Mouse (Mus musculus): Measurements from ENCODE around the gene Tmem233.

Tmem233 gene

DNA sequence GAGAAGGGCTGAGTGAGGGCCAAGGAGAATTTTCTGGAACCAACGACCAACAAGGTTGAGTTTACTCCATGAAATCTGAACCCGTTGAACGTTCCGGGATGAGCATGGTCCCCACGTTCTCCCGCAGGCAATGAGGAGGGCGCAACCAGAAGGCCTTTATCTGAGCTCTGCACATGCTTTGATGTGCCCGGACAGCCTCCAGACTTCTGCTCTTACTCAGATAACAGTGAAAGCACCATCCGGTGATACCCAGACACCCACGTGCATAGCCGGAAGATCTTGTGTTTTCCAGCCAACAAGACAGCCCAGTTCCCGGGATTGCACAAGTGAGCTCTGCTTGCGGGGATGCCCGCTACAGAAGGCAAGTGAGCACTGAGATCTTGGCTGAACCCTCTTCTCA, 56.5 kb downstream of the Tmem233 start:
- DNase-seq: no peak

- DNase-seq: no peak
Observed at GRCm38 (mm10) chr5:116026107-116026506, 56.9 kb downstream of the Tmem233 start.

GRCm38 (mm10) chr5:116024327-116024739, 58.7 kb downstream of the Tmem233 start, which contains the start of gene Prkab1:
Prkab1 (minus strand) TSS chr5:116024508.
- DNase-seq: peak; percentile 90 to 95

GRCm38 (mm10) chr5:116023821-116024284, 59.2 kb downstream of the Tmem233 start:
- DNase-seq: no peak

DNA sequence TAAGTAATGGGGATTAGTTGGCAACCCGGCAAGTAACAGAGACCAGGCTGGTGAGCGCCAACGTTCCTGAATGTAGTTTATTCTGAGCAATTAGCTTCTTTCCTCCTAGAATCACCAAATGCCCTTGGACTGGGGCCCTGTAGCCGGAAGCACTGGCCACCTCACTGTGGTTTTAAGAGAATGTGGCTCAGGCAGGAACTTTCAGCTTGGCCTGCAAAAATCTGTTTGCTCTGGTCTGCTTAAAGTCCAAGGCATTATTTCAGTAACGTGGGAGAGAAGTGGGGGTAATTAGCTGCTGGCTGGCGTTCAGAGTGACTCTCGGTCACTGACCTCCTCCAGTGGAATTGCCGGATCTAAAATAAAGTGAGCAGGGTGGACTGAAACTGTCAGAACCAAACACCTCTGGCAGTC, 59.8 kb downstream of the Tmem233 start:
- no peak for DNase-seq

- no peak for DNase-seq
Observed at GRCm38 (mm10) chr5:116022658-116023200, 60.3 kb downstream of the Tmem233 start.

- no peak for DNase-seq
Observed at GRCm38 (mm10) chr5:116022131-116022530, 60.9 kb downstream of the Tmem233 start.

DNA sequence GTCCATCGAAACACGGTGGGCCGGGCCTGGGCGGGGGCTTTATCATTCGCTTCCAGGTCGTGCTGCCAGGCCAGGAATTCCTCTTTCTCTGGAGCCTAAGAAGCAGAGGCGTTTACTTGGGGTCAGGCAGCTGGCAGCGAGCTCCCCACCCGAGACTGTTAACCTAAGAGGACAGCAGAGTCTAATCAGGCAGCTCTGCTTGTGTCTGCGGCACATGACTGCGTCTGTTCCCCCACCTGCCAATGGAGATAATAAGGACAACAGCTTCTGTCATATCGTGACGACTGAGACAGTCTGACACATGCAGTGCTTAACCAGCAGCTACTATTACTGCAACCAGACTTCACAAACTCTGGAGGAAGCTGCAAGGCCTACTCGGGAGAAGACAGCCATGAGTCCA, 61.5 kb downstream of the Tmem233 start:
- no peak for DNase-seq

GRCm38 (mm10) chr5:116019371-116019770, 63.7 kb downstream of the Tmem233 start:
- no peak for DNase-seq

GRCm38 (mm10) chr5:116018784-116019183, 64.3 kb downstream of the Tmem233 start:
- no peak for DNase-seq

GRCm38 (mm10) chr5:116018196-116018595, 64.8 kb downstream of the Tmem233 start:
- no peak for DNase-seq

DNA sequence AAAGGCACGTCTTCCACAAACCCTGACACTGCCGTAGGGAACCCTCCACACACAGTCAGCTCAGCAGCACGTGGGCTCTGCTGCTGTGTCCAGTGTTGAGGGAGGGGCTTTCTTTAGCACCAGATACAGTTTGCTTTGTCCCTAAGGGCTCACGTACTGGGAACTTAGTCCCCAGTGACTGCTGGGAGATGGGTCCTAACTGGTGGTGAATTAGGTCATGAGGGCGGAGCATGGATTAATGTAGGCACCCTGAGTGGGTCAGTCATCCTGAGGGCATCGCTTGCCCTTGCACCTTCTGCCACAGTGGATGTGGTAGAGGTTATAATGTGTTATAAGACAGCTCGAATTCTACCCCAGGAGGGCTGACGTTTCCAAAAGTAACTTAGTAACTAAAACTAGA, 65.7 kb downstream of the Tmem233 start:
- no peak for DNase-seq

DNA sequence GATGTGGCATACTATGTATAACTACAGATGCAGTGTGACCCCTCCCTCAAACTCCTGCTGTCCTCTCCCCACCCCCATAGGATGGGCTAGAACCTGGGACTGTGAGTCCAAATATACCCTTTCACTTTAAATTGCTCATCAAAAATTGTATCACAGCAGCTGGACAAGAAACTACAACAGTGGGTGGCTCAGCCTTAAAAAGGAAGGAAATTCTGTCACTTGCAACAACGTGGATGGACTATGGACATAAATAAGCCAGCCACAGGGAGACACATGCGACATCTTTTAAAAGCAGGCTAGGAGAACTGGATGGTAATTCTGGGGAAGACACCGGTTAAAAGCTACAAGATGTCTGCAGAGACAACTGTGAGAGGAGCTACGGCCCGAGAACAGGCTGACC, 66.5 kb downstream of the Tmem233 start:
- no peak for DNase-seq

GRCm38 (mm10) chr5:116014237-116014636, 68.8 kb downstream of the Tmem233 start:
- DNase-seq: no peak

- no peak for DNase-seq
Observed at GRCm38 (mm10) chr5:116013821-116014220, 69.2 kb downstream of the Tmem233 start.

- DNase-seq: no peak
Observed at GRCm38 (mm10) chr5:116012503-116012902, 70.5 kb downstream of the Tmem233 start.

DNA sequence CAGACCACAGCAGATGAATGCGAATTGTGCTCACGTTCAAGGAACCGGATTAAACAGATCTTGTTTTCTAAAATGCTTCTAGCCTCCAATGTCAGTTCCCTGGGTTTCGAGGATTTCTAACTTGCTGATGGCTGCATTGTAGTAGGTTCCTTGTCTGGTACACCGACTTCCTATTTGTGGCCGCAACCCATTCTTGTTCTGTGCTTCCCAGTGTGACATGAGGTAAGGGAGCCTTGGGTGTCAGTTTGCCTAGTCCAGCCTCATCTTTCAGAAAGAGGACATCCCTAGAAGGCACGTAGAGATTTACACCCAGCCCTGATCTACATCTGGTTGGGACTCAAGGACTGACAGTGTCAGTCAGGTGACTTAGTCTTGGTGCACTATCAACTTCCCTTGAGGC, 71.3 kb downstream of the Tmem233 start:
- no peak for DNase-seq

DNA sequence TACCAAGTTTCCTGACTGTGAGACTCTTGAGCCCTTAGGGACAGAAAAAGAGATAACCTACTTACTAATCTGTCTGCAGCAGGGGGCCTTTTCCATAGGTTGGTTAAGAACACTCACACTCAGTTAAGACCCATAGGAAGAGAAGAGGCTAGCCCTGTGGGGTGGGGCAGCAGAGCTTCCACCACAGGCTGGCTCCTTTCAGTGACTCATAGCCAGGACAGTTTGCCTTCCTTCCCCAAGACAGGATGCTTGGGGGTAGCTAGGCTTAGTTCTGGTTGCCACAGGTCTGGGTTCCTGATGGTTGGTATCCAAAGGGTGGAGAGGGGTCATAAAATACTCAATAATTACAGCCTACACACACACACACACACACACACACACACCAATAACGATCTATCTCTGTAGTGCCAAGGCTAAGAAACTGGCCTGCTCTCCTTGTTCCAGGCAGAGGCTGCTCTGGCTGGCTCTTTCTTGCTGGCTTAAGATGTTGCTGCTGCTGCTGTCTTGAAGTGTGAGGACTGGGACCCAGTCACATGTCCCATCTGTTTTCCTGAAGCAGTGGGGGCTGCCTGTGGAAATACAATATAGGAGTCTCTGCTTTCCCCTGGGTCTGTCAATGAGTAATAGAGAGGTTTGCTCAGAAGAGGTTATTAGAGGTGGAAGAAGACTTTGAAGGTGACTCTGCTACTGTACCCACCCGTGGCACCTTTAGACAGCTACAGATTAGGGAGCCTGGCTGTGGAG, 73.0 kb downstream of the Tmem233 start:
- DNase-seq: no peak

DNA sequence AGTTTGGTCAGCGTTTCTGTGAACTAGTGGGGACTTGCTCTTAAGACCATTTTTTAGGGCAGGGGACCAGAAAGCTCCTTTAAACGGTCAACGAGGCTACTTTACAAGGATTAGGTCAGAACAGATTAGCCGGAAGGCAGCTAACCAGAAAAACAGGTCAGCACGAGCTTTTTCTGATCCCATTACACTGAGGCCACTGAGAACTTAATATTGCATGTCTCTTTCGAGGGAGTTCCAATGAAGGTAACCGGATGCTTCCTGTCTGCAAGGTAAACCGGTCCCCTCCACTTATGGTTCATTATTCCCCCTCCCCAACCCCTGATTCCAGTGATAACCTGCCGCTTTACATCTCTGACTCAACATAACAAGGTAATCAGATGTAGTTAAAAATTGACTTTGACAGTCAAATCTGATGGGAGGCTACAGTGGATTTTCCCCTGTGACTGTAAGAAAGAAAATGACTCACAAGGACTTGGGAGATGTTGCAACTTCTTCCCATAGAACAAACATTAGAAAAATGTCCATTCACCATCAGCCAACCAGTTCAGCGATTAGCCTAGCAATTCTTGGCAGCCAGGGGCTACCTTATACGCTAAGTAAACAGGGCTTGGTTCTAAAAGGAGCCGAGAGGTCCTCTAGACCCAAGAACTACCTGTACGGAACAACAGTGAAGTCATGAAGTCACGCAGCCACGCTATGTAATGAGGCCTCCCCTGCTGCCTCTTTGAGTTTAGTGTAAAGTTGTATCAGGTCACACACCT, 73.8 kb downstream of the Tmem233 start:
- no peak for DNase-seq

DNA sequence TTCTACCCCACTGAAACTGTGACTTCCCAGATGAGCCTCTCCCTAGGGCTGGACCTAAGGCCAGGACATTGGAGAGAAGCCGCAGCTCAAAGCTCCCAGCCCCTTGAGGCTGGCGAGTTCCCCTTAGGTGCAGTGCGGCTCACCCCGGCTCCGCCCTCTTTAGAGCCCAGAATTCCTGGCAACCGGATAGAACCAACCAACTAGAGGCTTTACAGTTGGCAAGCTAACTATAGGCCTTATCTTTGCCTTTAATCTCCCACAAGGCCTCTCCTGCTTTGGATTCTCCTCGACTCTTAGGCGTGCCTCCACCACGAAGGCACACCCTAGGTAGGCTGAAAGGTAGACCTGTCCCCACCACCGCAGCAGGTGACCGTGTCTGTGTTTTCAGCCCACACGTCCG, 75.3 kb downstream of the Tmem233 start:
- no peak for DNase-seq

GRCm38 (mm10) chr5:116006324-116007099, 76.5 kb downstream of the Tmem233 start:
- peak in 1 of 2 experiments; percentile 12 for DNase-seq

DNA sequence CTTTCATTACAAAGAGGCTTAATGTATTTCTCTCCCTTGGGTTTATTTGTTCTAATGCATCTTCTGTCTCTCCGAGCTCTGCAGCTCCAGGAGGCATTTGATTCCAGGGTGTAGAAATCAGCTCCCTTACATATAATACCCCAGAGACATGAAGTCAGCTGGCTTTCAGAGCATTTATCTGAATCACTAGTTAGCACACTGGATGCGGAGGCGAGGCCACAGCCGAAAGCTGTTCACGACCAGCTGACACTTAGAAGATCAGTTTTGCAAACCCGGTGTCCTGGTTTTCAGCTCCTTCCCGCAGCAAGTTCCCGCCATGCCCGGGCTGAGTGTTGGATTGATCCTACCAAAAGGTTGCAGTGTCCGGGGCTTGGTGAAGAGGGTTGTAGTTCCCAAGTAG, 78.8 kb downstream of the Tmem233 start:
- DNase-seq: no peak

DNA sequence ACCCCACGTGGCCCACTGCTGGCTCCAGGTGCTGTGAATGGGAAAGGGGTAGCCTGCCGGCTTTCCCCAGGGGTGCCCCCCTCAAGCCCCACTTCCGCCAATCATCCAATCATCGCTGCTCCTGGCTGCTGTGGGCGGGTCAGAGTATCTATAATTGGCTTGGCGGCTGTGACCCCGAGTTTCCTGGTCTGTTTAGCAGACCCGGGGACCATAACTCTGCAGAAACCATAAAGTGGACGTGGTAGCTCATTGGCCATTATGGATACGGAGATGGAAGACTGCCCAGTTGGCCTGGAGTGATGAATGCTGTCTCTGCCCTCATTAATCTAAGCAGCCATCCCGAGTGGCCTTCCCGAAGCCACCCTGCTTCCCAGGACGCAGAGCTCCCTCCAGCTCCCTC, 79.2 kb downstream of the Tmem233 start:
- DNase-seq: no peak

Data from thymus, postnatal 36 days (tissue).